Mouse (Mus musculus): Measurements from ENCODE around the gene Ifrd2. TPM values are rescaled to one million over a fixed set of nuclear protein-coding genes. Genes with fewer than 3 reads are reported as not detected.

The Ifrd2 gene
- polyA plus RNA-seq, 1 experiment from 2014 or later, result 44.6 TPM

DNA sequence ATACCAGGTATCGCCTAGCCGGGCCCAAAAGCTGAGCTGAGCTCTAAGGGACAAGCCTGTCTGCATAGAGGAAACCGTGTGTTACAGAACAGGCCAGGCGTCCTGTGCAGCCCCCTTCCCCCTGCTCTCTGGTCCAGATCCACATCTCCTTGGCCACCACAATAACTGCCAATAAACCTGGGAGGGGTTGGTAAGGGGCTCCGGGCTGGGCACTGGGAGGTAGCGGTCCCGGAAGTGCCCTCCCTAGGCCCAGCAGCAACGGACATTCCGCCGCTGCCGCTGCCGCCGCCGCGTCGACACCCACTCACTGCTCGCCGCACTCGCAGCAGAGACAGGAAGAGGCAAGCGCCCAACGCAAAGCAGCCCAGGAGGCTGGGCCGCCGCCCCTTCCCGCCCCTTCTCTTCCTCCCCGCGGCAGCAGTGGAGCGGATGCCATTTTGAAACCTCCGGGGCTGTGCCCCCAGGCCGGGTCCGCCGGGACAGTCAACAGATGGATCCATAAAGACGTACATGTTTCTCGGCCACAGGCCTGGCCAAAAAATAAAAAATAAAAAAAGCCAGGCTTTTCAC is 45.7 kb downstream of the Ifrd2 start:
- H3K4me1 ChIP-seq (ENCODE audit: control insufficient read depth in 2 of 2, insufficient read depth in 2 of 2, low read length in 2 of 2), result peaks cover 49 to 63% of the 10 kb centered on the region in 2 experiments
- peak overlapping the region; percentile 85 to 96 for H3K27ac ChIP-seq (replicated peaks in 1 of 2; ENCODE audit: control insufficient read depth in 1 of 2, insufficient read depth in 1 of 2, low read depth in 2 of 2, low read length in 2 of 2)
- H3K9ac ChIP-seq (ENCODE audit: low read length), result peak overlapping the region; percentile 95
- H3K36me3 ChIP-seq (ENCODE audit: control insufficient read depth, insufficient read depth, low read length), result peaks cover 32% of the 10 kb centered on the region
- no peaks in the 10 kb centered on the region for H3K9me3 ChIP-seq (ENCODE audit: control insufficient read depth, low read length)
- WGBS, result 3% methylated on average over 33 of the region's 33 CpGs
- peak overlapping the region; percentile 81 for H3K4me2 ChIP-seq (ENCODE audit: low read length)
- H3K4me3 ChIP-seq (ENCODE audit: control insufficient read depth in 1 of 2, insufficient read depth in 1 of 2, low read depth in 1 of 2, low read length in 2 of 2), result peak overlapping the region; percentile 78 to 97
- H3K27me3 ChIP-seq (ENCODE audit: control insufficient read depth, insufficient read depth, low read length), result no peaks in the 10 kb centered on the region
- ATAC-seq (ENCODE audit: insufficient number of reproducible peaks, insufficient read depth, low FRiP score, low read depth), result peak; percentile 17

GRCm38 (mm10) chr9:107633661-107634405 is 46.4 kb downstream of the Ifrd2 start:
- no peaks in the 10 kb centered on the region for H3K27me3 ChIP-seq (ENCODE audit: control insufficient read depth, insufficient read depth, low read length)
- peak overlapping the region; percentile 85 to 96 for H3K27ac ChIP-seq (replicated peaks in 1 of 2; ENCODE audit: control insufficient read depth in 1 of 2, insufficient read depth in 1 of 2, low read depth in 2 of 2, low read length in 2 of 2)
- H3K4me1 ChIP-seq (ENCODE audit: control insufficient read depth in 2 of 2, insufficient read depth in 2 of 2, low read length in 2 of 2), result peaks cover 44 to 56% of the 10 kb centered on the region in 2 experiments
- H3K4me3 ChIP-seq (ENCODE audit: control insufficient read depth in 1 of 2, insufficient read depth in 1 of 2, low read depth in 1 of 2, low read length in 2 of 2), result peak overlapping the region; percentile 78 to 97
- H3K4me2 ChIP-seq (ENCODE audit: low read length), result peak overlapping the region; percentile 81
- ATAC-seq (ENCODE audit: insufficient number of reproducible peaks, insufficient read depth, low FRiP score, low read depth), result no peak
- under 1% methylated on average over 15 of the region's 15 CpGs for WGBS
- H3K9ac ChIP-seq (ENCODE audit: low read length), result peak overlapping the region; percentile 95
- no peaks in the 10 kb centered on the region for H3K9me3 ChIP-seq (ENCODE audit: control insufficient read depth, low read length)
- peaks cover 27% of the 10 kb centered on the region for H3K36me3 ChIP-seq (ENCODE audit: control insufficient read depth, insufficient read depth, low read length)

- Histone ChIP-seq H3K4me1 (ENCODE audit: control insufficient read depth in 2 of 2, insufficient read depth in 2 of 2, low read length in 2 of 2) (peaks cover 37 to 50% of the 10 kb centered on the region in 2 experiments), H3K27ac (replicated peaks in 1 of 2; ENCODE audit: control insufficient read depth in 1 of 2, insufficient read depth in 1 of 2, low read depth in 2 of 2, low read length in 2 of 2) (peak overlapping the region; percentile 85 to 96), H3K4me2 (ENCODE audit: low read length) (peak overlapping the region; percentile 81), H3K4me3 (ENCODE audit: control insufficient read depth in 1 of 2, insufficient read depth in 1 of 2, low read depth in 1 of 2, low read length in 2 of 2) (peak overlapping the region; percentile 78 to 97), H3K27me3 (ENCODE audit: control insufficient read depth, insufficient read depth, low read length) (no peaks in the 10 kb centered on the region), H3K9ac (ENCODE audit: low read length) (peak overlapping the region; percentile 95), H3K36me3 (ENCODE audit: control insufficient read depth, insufficient read depth, low read length) (peaks cover 24% of the 10 kb centered on the region), H3K9me3 (ENCODE audit: control insufficient read depth, low read length) (no peaks in the 10 kb centered on the region)
- under 1% methylated on average over 35 of the region's 35 CpGs for WGBS
- no peak for ATAC-seq (ENCODE audit: insufficient number of reproducible peaks, insufficient read depth, low FRiP score, low read depth)
Observed at GRCm38 (mm10) chr9:107634406-107635278, 47.2 kb downstream of the Ifrd2 start.

GRCm38 (mm10) chr9:107635279-107636028 is 48.0 kb downstream of the Ifrd2 start, which contains the start of gene Gnai2:
Gene Gnai2 (minus strand): TSS chr9:107635367.
- ATAC-seq (ENCODE audit: insufficient number of reproducible peaks, insufficient read depth, low FRiP score, low read depth), result peak; percentile 95
- H3K36me3 ChIP-seq (ENCODE audit: control insufficient read depth, insufficient read depth, low read length), result peaks cover 21% of the 10 kb centered on the region
- peak within 1 kb of the TSS; percentile 95 for H3K9ac ChIP-seq (ENCODE audit: low read length)
- H3K4me3 ChIP-seq (ENCODE audit: control insufficient read depth in 1 of 2, insufficient read depth in 1 of 2, low read depth in 1 of 2, low read length in 2 of 2), result peak within 1 kb of the TSS; percentile 78 to 97
- H3K4me2 ChIP-seq (ENCODE audit: low read length), result peak within 1 kb of the TSS; percentile 81
- no peaks in the 10 kb centered on the region for H3K9me3 ChIP-seq (ENCODE audit: control insufficient read depth, low read length)
- no peaks in the 10 kb centered on the region for H3K27me3 ChIP-seq (ENCODE audit: control insufficient read depth, insufficient read depth, low read length)
- WGBS, result 4% methylated on average over 38 of the region's 38 CpGs
- peak within 1 kb of the TSS; percentile 85 to 96 for H3K27ac ChIP-seq (replicated peaks in 1 of 2; ENCODE audit: control insufficient read depth in 1 of 2, insufficient read depth in 1 of 2, low read depth in 2 of 2, low read length in 2 of 2)
- peaks cover 32 to 42% of the 10 kb centered on the region in 2 experiments for H3K4me1 ChIP-seq (ENCODE audit: control insufficient read depth in 2 of 2, insufficient read depth in 2 of 2, low read length in 2 of 2)

GRCm38 (mm10) chr9:107637070-107637469 is 49.6 kb downstream of the Ifrd2 start:
- H3K9me3 ChIP-seq (ENCODE audit: control insufficient read depth, low read length), result no peaks in the 10 kb centered on the region
- ATAC-seq (ENCODE audit: insufficient number of reproducible peaks, insufficient read depth, low FRiP score, low read depth), result no peak
- 26% methylated on average over 7 of the region's 7 CpGs for WGBS
- peaks cover 7% of the 10 kb centered on the region; the same call in 1 of the 2 replicates for H3K36me3 ChIP-seq (ENCODE audit: control insufficient read depth, insufficient read depth, low read length)
- no peak overlapping the region for H3K4me3 ChIP-seq (ENCODE audit: control insufficient read depth in 1 of 2, insufficient read depth in 1 of 2, low read depth in 1 of 2, low read length in 2 of 2)
- no peak overlapping the region for H3K4me2 ChIP-seq (ENCODE audit: low read length)
- peaks cover 23 to 26% of the 10 kb centered on the region in 2 experiments for H3K4me1 ChIP-seq (ENCODE audit: control insufficient read depth in 2 of 2, insufficient read depth in 2 of 2, low read length in 2 of 2)
- 0 out of 4 replicates have a peak overlapping the region, but pooled peaks of 1 of the 2 experiments have one; percentile 10 for H3K27ac ChIP-seq (replicated peaks in 1 of 2; ENCODE audit: control insufficient read depth in 1 of 2, insufficient read depth in 1 of 2, low read depth in 2 of 2, low read length in 2 of 2)
- H3K9ac ChIP-seq (ENCODE audit: low read length), result no peak overlapping the region
- no peaks in the 10 kb centered on the region for H3K27me3 ChIP-seq (ENCODE audit: control insufficient read depth, insufficient read depth, low read length)

GRCm38 (mm10) chr9:107640257-107640772 is 52.9 kb downstream of the Ifrd2 start:
- Histone ChIP-seq H3K4me2 (ENCODE audit: low read length) (no peak overlapping the region), H3K9ac (ENCODE audit: low read length) (no peak overlapping the region), H3K4me1 (ENCODE audit: control insufficient read depth in 2 of 2, insufficient read depth in 2 of 2, low read length in 2 of 2) (peaks cover 15 to 20% of the 10 kb centered on the region in 2 experiments), H3K27ac (replicated peaks in 1 of 2; ENCODE audit: control insufficient read depth in 1 of 2, insufficient read depth in 1 of 2, low read depth in 2 of 2, low read length in 2 of 2) (no peak overlapping the region; a peak in 1 of 4 replicates), H3K4me3 (ENCODE audit: control insufficient read depth in 1 of 2, insufficient read depth in 1 of 2, low read depth in 1 of 2, low read length in 2 of 2) (no peak overlapping the region), H3K9me3 (ENCODE audit: control insufficient read depth, low read length) (no peaks in the 10 kb centered on the region), H3K36me3 (ENCODE audit: control insufficient read depth, insufficient read depth, low read length) (no peaks in the 10 kb centered on the region), H3K27me3 (ENCODE audit: control insufficient read depth, insufficient read depth, low read length) (no peaks in the 10 kb centered on the region)
- WGBS, result 31% methylated on average over 8 of the region's 8 CpGs
- no peak for ATAC-seq (ENCODE audit: insufficient number of reproducible peaks, insufficient read depth, low FRiP score, low read depth)

Measured in heart, embryonic 14.5 days (tissue).